Mouse (Mus musculus) adrenal gland, adult (tissue): ENCODE measurements around the gene Npnt.

ENCODE experiments used
- DNase-seq, 2 experiments: peaks; one replicate each; pipeline ENCODE4 v3.0.0; 2022 to 2023; ENCODE audit warnings: low spot score in 1 of 2; ENCODE audit not compliant: inconsistent age in 2 of 2

The Npnt gene

GRCm38 (mm10) chr3:132949791-132950528, at the start of gene Npnt:
Gene Npnt, minus strand, starts transcription at chr3:132950291.
- DNase-seq, result peak; percentile 24 to 73

GRCm38 (mm10) chr3:132996299-132996698, 46.2 kb upstream of the Npnt start:
- DNase-seq, result no peak

GRCm38 (mm10) chr3:132995904-132996267, 45.8 kb upstream of the Npnt start:
- no peak for DNase-seq

GRCm38 (mm10) chr3:132995172-132995903, 45.2 kb upstream of the Npnt start:
- no peak for DNase-seq

GRCm38 (mm10) chr3:132986188-132986587, 36.1 kb upstream of the Npnt start:
- no peak for DNase-seq

GRCm38 (mm10) chr3:132983845-132984485, 33.9 kb upstream of the Npnt start:
- no peak for DNase-seq

- no peak for DNase-seq
Measured at GRCm38 (mm10) chr3:132981968-132982367, 31.9 kb upstream of the Npnt start.

GRCm38 (mm10) chr3:132979781-132980461, 29.8 kb upstream of the Npnt start:
- no peak for DNase-seq

GRCm38 (mm10) chr3:132966255-132966654, 16.2 kb upstream of the Npnt start:
- no peak for DNase-seq

- DNase-seq, result no peak
Measured at GRCm38 (mm10) chr3:132964715-132965507, 14.8 kb upstream of the Npnt start.

- DNase-seq, result no peak
Measured at GRCm38 (mm10) chr3:132962631-132963361, 12.7 kb upstream of the Npnt start.

GRCm38 (mm10) chr3:132950529-132950880, 414 bp upstream of the Npnt start:
- DNase-seq, result no peak

GRCm38 (mm10) chr3:132949380-132949790, 706 bp downstream of the Npnt start:
- no peak for DNase-seq

- DNase-seq, result no peak
Measured at GRCm38 (mm10) chr3:132948298-132948795, 1.7 kb downstream of the Npnt start.

GRCm38 (mm10) chr3:132946086-132946485, 4.0 kb downstream of the Npnt start:
- DNase-seq, result no peak

- no peak for DNase-seq
Measured at GRCm38 (mm10) chr3:132945669-132946068, 4.4 kb downstream of the Npnt start.

- no peak for DNase-seq
Measured at GRCm38 (mm10) chr3:132944609-132945008, 5.5 kb downstream of the Npnt start.

- no peak for DNase-seq
Measured at GRCm38 (mm10) chr3:132944193-132944592, 5.9 kb downstream of the Npnt start.

- DNase-seq, result no peak
Measured at GRCm38 (mm10) chr3:132942778-132943177, 7.3 kb downstream of the Npnt start.
